Mouse (Mus musculus) c-Kit-negative CD71-positive TER-119-positive erythroid progenitor cells, embryonic 14.5 days (primary cell): ENCODE results near the gene C1galt1.

Experiments used
- DNase-seq: peaks from one replicate; pipeline ENCODE4 v3.0.0-alpha.2; 2013; ENCODE audit warnings: low read depth, low spot score

The C1galt1 gene

DNA sequence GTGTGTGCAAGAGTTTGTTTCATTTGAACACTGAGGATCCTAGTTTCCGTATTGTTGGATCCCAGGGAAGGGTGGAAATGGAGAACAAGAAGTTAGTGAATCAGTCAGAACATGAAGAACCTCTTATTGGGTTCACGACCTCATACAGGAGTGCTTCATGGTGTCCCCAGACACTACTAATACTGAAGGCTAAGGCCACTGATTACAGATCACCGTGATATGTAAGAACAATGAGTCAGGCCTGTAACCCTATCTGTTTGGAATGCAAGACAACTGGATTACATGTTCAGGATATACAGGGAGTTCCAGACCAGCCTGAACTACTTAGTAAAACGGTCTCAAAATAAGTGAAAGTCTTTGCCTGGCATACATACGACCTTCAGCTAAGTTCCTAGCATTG is 13.9 kb downstream of the C1galt1 start:
- DNase-seq = no peak

DNA sequence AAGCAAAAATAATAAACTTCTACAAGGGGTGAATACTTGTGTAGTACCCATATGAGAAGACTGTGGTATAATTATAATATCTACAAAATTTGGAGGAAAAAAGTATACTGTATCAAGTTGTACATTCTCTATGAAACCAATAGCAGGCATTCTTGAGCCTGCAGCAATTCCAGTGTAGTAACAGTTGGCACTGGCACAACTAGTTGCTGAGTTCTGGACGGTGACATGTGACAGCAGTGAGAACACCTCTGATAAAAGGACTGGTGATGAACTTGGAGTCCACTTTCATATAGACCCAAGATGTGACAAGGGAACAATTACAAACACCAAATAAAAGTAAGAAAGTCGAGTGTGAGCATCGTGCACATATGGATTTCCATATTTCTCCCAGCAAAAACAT is 14.5 kb downstream of the C1galt1 start:
- no peak for DNase-seq

DNA sequence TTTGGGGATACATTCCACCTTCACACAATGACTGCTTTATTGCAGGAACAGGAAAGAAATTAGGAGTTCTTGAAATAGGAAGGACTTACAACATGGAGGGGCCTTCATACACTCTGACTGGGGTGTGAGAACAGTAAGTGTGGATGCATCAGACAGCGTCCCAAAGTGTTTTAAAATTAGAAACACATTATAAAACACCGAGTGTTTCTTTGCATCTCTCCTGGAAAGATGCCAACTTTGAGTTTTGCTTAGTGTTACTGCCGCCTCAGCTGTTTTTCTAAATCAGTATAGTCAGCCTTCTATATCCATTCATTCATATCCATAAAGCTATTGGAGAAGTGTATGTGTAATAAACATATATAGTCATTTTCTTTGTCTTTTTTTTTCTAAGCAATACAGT is 16.4 kb downstream of the C1galt1 start:
- no peak for DNase-seq

- DNase-seq = no peak
Measured at GRCm38 (mm10) chr6:7863354-7863753, 18.7 kb downstream of the C1galt1 start.

DNA sequence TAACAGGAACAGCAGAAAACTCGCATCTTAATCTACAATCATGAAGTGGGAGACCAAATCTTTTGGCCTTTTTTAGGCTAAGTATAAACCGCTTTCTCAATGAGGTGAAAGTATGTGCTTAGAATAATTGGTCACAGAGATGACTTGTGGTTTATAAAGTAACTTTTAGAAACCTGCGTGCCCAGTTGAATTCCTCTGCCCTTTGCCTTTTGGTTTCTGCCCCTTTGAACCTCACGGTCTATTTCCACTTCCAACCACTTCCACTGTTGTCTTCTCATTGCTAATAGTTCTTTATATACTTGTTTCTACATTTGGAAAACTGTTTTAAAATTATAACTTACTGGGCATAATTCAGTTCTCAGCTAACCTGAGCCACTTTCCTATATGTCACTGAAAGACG is 32.2 kb downstream of the C1galt1 start:
- no peak for DNase-seq

- DNase-seq = no peak
Measured at GRCm38 (mm10) chr6:7881595-7882128, 37.0 kb downstream of the C1galt1 start.

DNA sequence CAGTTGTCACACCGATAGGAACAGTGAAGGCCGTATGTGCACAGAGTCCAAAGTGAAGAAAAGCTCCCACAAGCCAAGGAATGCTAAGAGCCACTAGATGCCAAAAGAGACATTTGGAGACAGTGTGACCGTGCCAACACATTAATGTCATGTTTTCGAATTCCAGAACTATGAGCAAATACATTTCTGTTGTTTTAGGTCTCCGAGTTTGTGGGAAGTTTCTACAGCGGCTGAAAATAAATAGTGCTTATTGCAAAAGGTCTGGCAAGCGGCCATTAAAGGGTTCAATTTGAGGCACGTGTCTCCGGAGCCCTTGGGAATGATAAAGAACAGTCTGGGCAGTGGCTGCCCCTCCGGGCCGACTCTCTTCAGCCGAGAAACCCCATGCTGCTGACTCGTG is 37.9 kb downstream of the C1galt1 start:
- DNase-seq = no peak

DNA sequence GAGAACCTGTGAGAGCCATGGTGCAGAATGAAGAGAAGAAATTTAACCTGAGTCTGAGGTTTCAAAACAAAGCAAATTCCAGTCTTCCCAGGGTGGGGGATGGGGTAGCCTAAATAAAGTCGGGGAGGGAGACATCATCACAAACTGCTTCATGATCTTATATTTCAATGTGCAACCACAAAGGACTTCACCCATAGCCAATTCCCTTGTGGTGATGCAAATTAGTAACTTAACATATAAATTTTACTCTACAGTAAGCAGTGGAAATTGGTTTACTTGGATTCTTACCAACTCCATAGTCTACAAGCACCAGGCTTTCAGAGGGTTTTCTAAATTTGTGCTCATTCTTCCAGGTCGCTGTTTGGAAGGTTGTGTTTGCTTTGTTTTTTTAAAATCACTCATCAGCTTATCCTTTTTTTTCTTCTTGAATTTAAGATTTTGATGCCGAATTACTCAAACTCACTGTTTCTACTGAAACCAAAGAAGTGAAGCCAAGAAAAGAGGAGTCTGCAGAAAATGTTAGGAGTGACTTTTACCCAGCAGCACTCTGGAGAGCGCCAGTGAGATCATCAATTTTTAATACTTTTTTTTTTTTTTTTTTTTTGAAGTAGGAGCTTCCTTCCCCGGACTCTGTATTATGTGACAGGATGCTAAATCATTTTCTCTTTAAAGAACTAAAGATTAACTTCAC is 41.5 kb downstream of the C1galt1 start:
- DNase-seq = no peak

DNA sequence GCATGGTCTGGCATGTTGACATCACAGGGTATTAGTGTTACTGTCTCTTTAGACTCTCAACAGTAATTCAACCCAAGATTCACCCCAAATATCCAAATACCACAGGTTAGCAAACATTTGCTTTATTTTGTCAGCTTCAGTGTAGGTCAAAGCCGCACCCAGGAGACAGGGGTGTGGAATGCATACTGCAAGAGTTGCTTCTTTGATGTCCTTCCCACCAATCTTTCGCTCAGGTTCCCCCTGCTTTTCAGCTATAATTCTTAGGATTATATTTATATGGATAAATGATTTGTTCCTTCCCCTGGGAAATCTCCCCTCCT is 42.0 kb downstream of the C1galt1 start:
- no peak for DNase-seq

- DNase-seq = no peak
Measured at GRCm38 (mm10) chr6:7896339-7896738, 51.7 kb downstream of the C1galt1 start.

DNA sequence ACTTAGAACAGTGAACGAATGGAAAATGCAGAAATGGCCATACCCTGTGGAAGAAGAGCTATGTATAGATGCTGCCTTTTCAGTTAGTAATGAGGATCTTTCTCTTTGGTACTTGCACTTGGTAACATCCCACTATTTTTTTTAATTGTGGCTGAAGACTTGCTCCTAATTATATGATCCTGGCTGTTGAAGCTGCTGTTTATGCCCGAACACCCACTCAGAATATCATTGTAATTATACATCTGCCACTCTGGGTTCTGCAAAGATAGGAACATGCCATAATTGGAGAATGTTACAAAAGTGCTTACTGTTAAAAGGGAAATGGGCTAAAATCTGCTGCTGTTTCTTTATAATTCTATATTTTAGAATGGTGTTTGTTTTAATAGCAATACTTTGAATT is 67.4 kb downstream of the C1galt1 start:
- no peak for DNase-seq
